Mouse (Mus musculus) E14TG2a.4 (cell line): ENCODE measurements around the gene Rubcnl.

Source experiments
- H3K27me3 ChIP-seq: 2 replicates; pipeline ENCODE4 v1.6.1; 2014; ENCODE audit warnings: low read length, control low read depth; ENCODE audit not compliant: insufficient read depth
- H3K36me3 ChIP-seq: 2 replicates; pipeline ENCODE4 v1.6.1; 2014; ENCODE audit warnings: low read length, control low read depth; ENCODE audit not compliant: insufficient read depth
- H3K4me1 ChIP-seq: replicated peaks from 2 replicates; pipeline ENCODE4 v1.6.1; 2014; ENCODE audit warnings: low read depth, low read length, control low read depth
- H3K4me3 ChIP-seq: replicated peaks from 2 replicates; pipeline ENCODE4 v1.5.1; 2014; ENCODE audit warnings: mild to moderate bottlenecking, low read length
- H3K9me3 ChIP-seq: 2 replicates; pipeline ENCODE4 v1.6.1; 2014; ENCODE audit warnings: low read length, control low read depth
- CTCF ChIP-seq: conservative IDR thresholded peaks from 2 replicates; pipeline ENCODE4 v1.5.1; 2014; ENCODE audit warnings: low read length
- NANOG ChIP-seq: IDR thresholded peaks from 2 replicates; pipeline ENCODE4 v1.6.1; 2014; ENCODE audit warnings: borderline replicate concordance, low read length, mixed read lengths
- POU5F1 ChIP-seq: IDR thresholded peaks from 2 replicates; pipeline ENCODE4 v1.6.1; 2014; ENCODE audit warnings: low read length, borderline replicate concordance

Rubcnl gene

DNA sequence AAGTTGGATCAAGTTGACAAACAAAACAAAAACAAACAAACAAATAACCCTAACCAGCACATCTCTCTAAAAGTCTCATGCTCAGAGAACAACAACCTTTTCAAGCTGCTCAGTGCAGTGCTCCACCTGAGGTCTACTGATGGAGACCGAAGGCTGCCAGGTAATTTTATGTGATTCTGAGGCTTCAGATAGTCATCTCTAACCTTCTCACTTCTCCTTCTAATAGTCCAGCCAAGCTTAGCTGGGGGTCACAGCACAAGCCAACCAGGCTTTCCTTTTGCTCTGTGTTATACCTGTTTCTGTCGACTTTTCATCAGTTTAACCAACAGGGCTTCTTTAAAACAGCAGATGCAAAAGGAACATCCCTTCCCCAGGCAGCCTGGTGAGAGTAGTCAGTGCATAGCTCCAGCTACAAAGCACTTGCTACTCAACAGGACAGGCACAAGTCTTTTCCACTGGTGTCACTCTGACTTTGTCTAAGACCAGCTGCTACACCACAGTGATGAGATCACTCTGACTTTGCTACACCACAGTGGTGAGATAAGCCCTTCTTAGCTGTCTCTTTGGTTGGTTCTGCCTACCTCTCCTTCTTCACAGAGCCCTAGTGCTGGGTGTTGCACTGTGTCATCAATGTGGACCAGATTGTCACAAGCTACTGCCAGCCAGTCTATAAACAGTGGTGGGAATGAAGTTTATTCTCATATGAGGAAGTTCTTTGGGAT, 10.2 kb upstream of the Rubcnl start:
- Histone ChIP-seq H3K27me3 (peaks cover 4% of the 10 kb centered on the region; the same call in 1 of the 2 replicates), H3K9me3 (no peaks in the 10 kb centered on the region), H3K4me1 (no peaks in the 10 kb centered on the region), H3K4me3 (no peak overlapping the region), H3K36me3 (no peaks in the 10 kb centered on the region)
- no peak for TF ChIP-seq CTCF
- no peak for TF ChIP-seq POU5F1
- no peak for TF ChIP-seq NANOG

DNA sequence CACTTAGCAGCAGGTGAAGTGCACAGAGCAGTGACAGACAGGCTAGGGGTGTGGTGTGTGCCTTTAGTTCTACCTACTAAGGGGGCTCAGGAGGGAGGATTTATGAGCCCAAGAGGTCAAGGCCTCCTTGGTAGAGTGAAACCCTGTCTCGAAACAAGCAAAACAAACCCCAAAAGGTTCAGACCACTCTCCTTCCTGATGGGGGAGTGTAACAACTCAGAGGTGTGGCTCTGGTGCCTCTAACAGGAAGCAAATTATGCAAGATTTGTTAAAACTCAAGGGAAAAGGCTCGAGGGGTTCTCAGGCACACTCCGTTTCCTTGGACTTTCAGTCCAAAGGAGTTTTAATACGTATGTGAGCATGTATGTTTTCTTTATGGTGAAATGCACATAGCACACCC, 5.5 kb upstream of the Rubcnl start:
- Histone ChIP-seq H3K4me1 (no peaks in the 10 kb centered on the region), H3K27me3 (peaks cover 4% of the 10 kb centered on the region; the same call in 1 of the 2 replicates), H3K36me3 (no peaks in the 10 kb centered on the region), H3K4me3 (no peak overlapping the region), H3K9me3 (no peaks in the 10 kb centered on the region)
- TF ChIP-seq POU5F1: no peak

DNA sequence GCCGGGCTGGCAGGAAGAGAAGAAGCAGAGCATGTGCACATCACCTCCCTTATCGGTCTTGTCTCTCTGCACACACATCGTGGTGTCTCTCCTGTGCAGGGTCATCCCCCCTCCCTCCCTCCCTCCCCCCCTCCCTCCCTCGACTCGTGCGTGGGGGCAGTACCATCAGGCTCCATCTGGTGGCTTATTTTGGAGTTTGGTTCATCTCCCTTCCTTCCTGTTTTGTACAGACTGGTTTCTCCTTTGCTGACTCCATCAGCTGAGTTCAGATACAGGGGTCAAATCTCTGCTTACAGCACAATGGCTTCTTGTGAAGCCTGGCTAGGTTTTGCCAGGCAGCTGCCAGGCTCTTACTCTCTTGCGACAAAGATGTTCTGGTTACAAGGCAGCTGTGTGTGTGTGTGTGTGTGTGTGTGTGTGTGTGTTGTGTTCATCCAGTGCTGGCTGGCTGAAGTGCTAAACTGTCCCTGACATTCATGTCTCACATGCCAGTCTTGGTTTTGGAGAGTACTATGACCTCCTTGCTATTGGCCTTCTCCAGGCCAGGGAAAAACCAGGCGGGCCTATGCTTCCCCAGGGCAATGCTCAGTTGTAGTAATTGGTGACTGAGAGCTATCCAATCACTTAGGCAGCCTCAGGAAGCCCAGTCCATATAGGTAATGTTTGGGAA, 4.7 kb upstream of the Rubcnl start:
- Histone ChIP-seq H3K36me3 (no peaks in the 10 kb centered on the region), H3K4me3 (no peak overlapping the region), H3K9me3 (no peaks in the 10 kb centered on the region), H3K4me1 (peaks cover 2% of the 10 kb centered on the region; the same call in 1 of the 2 replicates), H3K27me3 (peaks cover 6% of the 10 kb centered on the region)
- TF ChIP-seq NANOG (no peak), POU5F1 (no peak), CTCF (no peak)

DNA sequence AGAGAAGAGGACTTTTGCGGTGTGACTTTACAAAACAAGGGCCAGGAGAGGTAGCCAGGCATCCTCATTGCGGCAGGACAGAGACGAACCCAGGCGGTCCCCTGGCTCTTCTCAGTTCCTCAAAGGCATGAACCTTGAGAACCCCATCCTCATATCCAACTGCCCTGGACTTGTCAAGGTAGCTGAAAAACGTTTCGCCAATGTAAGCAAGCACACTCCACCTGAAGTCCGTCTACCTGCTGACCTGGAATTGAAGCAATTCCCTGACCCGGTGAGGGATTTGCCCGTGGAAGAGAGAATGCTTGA, 841 bp downstream of the Rubcnl start:
- Histone ChIP-seq H3K4me1 (peaks cover 8% of the 10 kb centered on the region; the same call in 1 of the 2 replicates), H3K27me3 (peaks cover 30% of the 10 kb centered on the region), H3K36me3 (no peaks in the 10 kb centered on the region), H3K4me3 (peak overlapping the region; percentile 78), H3K9me3 (no peaks in the 10 kb centered on the region)
- no peak for TF ChIP-seq NANOG
- TF ChIP-seq POU5F1: no peak
- TF ChIP-seq CTCF: no peak

DNA sequence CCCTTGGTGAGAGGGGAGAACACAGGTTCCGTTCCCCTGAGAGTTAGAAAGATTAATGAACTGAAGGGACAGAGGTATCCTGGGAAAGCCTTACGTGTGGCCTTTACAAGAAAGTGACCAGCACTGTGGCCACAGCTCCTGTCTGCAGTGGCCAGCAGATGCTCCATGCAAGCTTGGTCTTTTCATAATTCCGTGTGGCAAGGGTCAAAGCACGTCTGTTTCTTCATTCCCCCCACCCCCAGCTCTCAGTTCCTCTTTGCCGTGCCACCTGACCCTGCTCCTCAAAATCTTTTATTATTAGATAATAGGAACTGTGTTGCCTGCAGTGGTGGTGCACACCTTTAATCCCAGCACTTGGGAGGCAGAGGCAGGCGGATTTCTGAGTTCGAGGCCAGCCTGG, 1.4 kb downstream of the Rubcnl start:
- peaks cover 35% of the 10 kb centered on the region for H3K27me3 ChIP-seq
- H3K9me3 ChIP-seq: no peaks in the 10 kb centered on the region
- H3K4me3 ChIP-seq: no peak overlapping the region
- peaks cover 8% of the 10 kb centered on the region; the same call in 1 of the 2 replicates for H3K4me1 ChIP-seq
- no peaks in the 10 kb centered on the region for H3K36me3 ChIP-seq
- no peak for TF ChIP-seq CTCF

DNA sequence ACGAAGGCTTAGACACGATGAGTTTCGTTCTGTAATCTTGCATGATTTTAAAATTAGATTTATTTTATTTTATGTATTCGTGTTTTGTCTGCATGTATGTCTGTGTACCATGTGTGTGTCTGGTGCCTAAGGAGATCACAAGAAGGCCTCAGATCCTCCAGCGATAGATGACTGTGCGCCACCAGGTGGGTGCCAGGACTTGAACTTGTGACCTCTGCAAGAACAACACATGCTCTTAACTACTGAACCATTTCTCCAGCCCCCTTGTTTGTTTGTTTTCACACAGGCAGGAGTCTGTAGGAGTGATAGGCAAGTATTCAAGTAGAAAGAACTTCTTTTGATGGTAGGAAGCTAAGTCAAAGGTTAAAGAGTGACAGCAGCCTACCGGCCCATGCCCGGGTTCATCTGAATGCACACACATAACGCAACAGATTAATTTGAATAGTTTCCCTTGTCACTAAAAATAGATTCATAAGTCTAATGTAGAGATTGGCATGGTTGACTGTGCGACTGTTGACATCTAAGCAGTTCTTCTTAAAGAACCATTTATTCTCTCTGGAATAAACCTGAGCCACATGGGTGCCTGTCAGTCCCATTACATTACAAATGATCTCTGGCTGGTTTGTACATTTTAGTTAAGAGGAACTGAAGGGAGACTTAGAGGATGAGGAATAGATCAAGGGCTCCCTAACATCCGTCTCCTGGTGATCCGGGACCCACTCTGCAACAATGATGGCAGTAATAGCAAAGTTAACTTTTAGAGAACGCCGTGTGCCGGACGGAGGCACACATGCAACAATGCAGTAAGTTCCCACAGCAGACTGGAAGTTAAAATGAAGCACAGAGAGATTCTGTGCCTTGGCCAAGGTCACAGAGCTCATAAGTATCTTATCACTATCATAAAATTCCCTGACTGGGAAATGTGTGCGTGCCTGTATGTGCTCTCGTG, 2.3 kb downstream of the Rubcnl start:
- H3K36me3 ChIP-seq: no peaks in the 10 kb centered on the region
- H3K9me3 ChIP-seq: no peaks in the 10 kb centered on the region
- TF ChIP-seq POU5F1 (no peak), CTCF (no peak), NANOG (no peak)
- peaks cover 35% of the 10 kb centered on the region for H3K27me3 ChIP-seq
- H3K4me1 ChIP-seq: peaks cover 8% of the 10 kb centered on the region; the same call in 1 of the 2 replicates
- no peak overlapping the region for H3K4me3 ChIP-seq

DNA sequence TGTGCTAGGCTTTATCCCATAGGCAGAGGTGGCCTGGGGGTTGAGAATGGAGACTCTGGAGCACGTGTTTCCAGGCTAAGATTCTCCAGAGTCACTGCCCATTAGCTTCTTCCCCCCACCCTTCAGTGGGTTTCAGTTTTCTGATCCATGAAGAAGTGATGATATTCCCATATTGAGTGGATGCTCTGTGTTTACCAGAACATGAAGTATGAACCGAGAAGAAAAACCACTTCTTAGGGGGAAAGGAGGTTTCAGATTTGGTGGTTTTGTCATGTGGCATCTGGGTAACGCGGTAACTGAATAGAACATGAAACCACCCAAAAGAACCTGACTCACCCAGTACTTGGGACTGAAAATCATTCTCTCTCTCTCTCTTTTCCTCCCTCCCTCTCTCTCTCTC, 3.0 kb downstream of the Rubcnl start:
- TF ChIP-seq POU5F1 (no peak), NANOG (no peak), CTCF (no peak)
- Histone ChIP-seq H3K36me3 (no peaks in the 10 kb centered on the region), H3K9me3 (no peaks in the 10 kb centered on the region), H3K4me1 (peaks cover 8% of the 10 kb centered on the region; the same call in 1 of the 2 replicates), H3K27me3 (peaks cover 35% of the 10 kb centered on the region), H3K4me3 (no peak overlapping the region)

DNA sequence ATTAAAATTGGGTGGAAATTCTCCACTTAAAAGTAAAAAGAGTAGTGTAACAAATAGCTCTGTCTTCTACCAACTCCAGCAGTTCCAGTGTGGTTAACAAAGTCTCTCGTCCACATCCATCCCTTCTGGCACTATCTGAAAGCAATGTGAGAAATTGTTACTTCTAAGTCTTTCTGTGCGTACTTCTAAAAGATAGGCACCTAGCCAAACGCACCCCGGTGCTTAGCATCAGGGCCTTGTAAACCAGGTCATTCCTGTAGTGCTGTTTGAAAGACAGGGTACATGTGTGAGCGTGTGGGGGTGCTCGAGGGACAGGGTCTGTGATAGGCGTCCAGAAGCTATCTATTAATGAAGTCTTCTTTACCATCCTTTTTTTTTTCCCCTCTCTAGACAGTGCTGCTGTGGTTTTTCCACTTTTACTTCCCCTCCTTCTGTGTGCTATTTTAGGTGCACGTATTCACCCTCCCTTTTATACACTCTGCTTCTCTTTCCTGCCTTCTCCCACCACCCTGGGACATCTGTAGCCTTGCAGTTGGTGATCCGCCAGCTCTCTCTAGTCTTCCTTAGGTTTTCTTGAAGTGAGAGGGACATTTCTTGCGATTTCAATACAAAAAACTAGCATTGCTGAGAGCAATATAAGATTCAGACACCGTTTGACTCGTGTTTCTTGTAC, 4.9 kb downstream of the Rubcnl start:
- peaks cover 35% of the 10 kb centered on the region for H3K27me3 ChIP-seq
- no peak overlapping the region for H3K4me3 ChIP-seq
- no peaks in the 10 kb centered on the region for H3K36me3 ChIP-seq
- TF ChIP-seq POU5F1: no peak
- no peaks in the 10 kb centered on the region for H3K9me3 ChIP-seq
- peaks cover 8% of the 10 kb centered on the region; the same call in 1 of the 2 replicates for H3K4me1 ChIP-seq
